Mouse (Mus musculus): ENCODE measurements around the gene Gm20388.
"Not testable (repeated sequence)": the region's sequence is repeated elsewhere in the genome, so short reads cannot be mapped to it uniquely, and the experiment has no call there.

Gene Gm20388

DNA sequence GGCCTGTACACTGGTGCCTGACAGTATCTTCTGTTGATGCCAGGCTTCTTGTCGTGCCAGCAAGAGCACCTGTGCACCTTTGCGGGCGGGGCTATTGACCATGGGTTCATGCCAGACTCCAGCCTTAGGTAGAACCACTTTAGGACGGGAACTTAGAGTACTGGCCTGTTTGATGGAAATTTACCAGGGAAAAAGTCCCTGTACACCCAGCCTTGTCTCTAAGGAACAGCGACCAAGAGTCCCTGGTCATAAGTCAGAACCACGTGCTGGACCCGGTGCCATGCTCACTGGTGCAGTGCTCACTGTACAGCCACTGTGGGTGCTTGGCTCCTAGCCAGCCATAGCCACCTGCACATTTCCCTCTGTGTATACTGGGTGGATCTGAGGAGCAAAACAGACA, 3478.4 kb downstream of the Gm20388 start:
- DNase-seq (ENCODE audit: low spot score) = no peak

DNA sequence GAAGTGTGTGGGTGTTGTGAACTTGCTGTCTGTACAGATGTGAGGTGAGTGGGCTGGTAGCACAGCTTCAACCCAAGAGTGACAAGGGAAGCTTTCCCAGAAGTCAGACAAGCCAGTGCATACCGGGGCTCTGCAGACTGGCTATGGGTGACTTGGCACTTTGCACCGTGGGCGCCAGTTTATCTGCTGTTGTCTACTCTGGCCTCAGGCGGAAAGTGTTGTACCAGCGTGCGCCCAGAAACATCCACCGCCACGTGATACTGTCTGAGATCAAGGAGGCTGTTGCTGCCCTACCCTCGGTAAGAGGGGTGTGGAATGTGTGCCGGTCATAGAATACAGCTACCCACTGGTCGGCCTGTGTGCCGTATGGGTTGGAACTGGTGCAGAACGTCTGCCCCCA, 3487.7 kb downstream of the Gm20388 start:
- DNase-seq (ENCODE audit: low spot score) = no peak

DNA sequence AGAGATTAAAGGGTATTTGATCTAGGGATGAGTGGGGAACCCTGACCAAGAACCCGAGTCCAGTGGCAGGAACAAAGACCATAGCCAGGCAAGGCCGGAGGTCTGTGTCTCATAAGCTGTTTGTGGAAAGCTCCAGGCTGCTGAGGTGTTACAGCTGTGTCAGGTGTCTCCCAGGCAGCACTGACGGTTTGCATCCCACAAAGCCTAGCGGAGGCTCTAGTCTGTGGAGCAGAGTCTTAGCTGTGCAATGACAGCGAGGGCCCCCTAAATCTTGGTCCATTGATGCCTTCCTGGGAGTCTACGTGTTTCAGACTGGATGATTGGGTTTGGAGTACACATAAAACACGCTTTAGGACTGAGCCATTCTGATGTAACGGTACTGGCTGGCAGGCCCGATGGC, 3491.3 kb downstream of the Gm20388 start:
- no peak for DNase-seq (ENCODE audit: low spot score)

DNA sequence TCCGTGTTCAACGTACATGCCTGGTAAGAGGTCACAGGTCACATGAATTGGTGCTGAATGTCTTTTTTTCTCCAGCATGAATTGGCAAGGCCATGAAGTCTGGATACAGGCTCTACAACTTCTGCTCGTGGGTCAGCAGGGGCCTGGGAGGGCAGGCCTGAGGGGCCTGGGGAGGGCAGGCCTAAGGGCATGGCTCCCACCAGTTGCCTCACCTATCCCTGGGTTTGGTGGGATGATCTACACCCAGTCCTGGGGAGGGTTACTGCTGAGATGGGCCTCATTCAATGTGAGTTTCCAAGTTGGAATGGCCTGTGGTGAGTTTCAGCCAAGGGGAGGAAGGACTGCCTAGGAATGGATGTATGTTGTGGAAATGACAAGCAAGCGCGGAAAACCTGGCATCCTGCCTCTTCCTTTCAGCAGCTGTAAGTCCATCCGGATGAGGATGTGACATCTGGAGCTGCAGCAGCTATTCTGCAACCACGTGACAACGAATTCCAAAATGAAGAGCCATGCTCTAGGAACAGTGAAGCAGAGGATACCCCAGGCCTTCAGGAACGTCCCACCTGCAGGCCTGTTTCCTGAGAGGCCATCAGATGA, 3492.2 kb downstream of the Gm20388 start:
- DNase-seq (ENCODE audit: low spot score) = no peak

DNA sequence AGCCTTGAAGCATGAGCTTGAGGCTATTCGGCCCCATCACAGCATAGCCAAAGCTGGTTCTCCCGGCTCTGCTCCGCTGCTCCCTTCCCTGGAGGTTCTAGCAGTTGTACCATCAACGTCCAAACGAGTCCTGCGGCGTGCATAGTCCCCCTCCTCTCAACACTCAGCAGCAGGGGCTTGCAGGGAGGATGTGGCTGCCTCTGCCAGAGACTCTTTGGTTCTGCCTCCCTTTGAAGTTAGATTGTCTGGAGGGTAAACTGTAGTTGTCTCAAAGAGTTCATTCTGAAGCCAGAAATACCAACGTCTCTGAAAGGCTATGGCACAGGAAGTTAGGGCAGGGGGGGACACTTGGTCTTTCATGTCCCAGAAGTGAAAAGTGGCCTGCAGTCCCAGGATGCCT, 3493.9 kb downstream of the Gm20388 start:
- peak; percentile 73 for DNase-seq (ENCODE audit: low spot score)

DNA sequence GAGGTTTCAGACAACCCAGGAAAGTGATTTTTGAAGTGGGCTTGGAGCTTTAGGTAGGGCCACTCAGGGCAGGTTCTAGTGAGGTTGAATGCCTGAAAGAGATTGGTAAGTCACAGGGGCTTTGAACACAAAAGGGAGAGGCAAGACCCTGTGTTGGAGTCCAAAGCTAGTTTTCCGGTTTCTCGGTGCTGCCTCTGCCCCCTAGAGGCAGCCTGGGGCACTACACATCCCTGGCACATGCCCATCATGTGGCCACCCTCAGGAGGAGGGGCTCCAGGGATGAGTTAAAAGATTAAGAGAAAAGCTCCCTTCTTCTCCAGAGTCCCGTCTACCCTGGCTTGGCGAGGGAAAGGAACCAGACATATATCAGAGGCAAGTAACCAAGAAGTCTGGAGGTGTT, 3496.1 kb downstream of the Gm20388 start, which contains the start of gene Mc1r:
Gene Mc1r (plus strand): TSS at position 322 of the 400 bp plus-strand sequence.
- peak; percentile 73 for DNase-seq (ENCODE audit: low spot score)

DNA sequence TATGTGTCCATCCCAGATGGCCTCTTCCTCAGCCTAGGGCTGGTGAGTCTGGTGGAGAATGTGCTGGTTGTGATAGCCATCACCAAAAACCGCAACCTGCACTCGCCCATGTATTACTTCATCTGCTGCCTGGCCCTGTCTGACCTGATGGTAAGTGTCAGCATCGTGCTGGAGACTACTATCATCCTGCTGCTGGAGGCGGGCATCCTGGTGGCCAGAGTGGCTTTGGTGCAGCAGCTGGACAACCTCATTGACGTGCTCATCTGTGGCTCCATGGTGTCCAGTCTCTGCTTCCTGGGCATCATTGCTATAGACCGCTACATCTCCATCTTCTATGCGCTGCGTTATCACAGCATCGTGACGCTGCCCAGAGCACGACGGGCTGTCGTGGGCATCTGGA, 3497.0 kb downstream of the Gm20388 start:
- no peak for DNase-seq (ENCODE audit: low spot score)

DNA sequence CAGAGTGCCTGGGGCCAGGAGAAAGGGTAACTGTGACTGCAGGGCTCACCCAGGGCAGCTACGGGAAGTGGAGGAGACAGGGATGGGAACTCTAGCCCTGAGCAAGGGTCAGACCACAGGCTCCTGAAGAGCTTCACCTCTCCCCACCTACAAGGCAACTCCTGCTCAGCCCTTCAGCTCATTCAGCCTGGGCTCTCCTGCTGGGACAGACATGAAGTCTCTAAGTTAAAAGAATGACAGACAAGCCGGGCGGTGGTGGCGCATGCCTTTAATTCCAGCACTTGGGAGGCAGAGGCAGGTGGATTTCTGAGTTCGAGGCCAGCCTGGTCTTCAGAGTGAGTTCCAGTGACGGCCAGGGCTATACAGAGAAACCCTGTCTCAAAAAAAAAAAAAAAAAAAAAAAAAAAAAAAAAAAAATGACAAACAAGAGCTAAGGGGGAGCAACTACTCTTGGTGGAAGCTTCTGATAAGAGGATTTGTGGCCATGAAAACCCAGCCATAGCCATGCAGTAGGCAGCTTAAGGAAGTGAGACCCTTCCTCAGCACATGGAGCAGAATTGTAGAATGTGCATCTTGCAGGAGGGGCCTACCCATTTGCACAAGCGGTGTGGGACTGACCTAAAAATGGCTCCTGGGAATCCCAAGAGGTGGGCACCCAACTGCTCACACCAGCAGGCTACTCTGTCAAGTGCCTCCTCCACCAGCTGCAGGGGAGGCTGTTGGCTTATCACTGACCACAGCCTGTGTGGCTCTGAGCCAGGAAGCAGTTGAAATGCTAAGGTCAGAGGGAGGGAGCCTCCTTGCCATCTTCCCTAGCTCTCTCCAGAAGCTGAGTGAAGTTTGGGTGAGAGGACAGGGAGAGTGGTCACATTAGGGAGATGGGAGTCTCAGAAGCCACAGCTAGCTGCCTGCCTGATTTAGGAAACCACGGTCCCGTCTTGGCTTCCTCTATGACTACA, 3498.2 kb downstream of the Gm20388 start:
- DNase-seq (ENCODE audit: low spot score) = no peak

DNA sequence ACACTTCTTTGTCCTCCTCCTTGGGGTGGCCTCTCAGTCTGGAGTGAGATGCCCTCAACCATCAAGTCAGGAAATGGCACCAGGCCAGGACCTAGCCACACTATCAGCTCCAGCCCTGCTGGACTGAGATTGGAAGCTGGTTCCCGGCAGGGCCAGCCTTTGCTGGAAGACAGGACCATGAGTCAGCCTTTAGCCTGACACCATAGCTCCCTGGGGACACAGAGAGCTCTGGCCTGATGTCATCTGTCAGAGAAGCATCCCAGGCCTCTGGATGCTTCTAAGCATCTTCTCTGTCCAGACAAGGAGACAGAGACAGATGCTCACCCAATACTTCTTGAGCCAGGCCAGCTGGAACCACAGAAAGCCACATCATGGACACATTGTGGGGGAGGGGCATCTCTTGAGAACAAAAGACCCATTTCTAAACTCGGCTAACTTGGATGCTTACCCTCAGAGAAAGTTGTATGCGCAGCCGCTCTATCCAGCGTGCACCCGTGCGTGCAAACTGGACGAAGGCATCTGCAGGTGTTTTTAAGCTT, 3499.5 kb downstream of the Gm20388 start:
- DNase-seq (ENCODE audit: low spot score) = no peak

DNA sequence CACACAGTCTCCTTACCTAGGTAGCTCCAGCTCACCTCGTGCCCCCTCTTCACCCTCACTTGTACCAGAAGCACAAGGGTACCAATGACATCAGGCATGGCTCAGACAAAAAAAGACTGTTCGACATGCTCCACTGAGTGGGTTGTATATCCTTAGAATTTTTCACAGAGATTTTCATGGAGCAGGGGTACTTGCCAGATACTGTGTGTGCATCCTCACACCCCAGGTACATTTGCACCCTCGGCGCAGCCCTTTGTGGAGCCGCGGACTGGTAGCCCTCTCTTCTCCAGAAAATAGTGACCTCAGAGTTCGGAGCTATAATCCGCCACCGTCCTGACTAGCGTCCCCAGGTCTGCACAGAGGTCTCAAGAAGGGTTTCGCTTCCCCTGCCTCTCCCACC, 3500.1 kb downstream of the Gm20388 start:
- no peak for DNase-seq (ENCODE audit: low spot score)

DNA sequence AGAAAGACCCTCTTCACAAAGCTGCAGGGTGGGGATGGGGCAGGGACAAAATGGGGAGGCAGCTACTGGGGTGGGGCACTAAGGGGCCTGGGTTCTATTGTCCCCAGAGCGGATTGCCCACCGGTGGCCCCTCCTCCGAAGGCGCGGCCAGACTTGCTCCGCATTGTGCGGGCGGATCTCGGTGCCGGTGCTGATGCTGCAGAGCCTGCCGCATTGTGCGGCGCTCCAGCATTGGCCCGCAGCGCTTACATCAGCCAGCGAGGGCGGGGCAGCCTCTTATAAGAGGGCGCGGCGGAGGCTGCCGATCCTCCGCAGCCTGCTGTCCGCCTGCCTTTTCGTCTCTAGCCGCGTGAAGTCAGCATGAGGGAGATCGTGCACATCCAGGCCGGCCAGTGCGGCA, 3500.6 kb downstream of the Gm20388 start, which contains the start of gene Tubb3:
Gene Tubb3 (plus strand): TSS at position 179 of the 400 bp plus-strand sequence.
- DNase-seq (ENCODE audit: low spot score) = peak; percentile 63

DNA sequence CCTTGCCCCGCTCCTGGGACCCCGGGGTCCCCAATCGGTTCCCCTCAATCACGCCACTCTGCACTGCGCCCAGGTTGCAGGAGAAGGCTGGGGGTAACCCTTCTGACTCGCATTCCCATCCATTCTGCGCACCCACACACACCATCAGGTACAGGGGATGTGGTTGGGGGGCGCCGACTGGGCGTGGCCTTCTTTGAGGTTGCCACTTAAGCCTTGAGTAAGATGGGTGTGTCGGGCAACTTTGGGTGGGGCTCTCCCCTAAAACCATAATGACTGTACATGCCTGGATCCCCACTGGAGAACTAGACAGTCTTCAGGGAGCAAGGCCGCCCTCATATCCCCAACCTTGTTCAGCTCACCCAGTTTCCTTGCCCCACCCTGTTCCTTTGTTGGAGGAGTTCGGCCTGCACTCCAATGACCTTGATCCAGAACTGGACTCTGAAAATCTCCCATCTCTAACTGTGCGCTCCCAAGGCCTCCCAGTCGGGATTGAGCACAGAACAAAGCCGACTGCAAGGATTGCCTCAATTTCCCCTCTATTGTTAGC, 3501.2 kb downstream of the Gm20388 start:
- no peak for DNase-seq (ENCODE audit: low spot score)

DNA sequence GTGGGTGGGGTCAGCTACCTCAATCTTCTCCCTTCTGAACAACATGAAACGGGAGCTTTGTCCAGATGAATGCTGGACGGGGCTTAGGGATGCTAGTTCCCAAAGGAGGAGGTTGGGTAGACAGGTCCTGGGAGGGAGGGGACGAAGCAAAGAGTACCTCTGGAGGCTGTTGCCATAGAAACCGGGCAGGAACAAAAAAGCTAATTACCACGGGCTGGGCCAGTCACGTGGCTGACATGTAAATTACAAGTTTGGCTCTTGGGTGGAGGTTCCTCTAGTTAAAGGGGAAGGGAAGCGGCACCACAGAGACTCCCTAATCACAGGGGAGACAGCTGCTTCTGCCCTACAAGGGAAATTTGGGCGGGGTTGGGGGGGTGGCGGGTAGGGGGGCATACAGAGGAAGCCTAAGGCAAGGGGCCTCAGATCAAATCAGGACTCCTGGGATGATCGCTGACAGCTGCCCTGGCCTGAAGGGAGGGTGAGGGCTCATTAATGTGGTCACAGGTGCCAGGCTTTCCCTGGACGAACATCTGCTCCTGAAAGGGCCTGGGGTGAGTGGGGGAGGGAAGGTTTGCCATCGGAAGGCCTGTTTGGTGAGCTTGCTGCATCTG, 3502.0 kb downstream of the Gm20388 start:
- peak; percentile 45 for DNase-seq (ENCODE audit: low spot score)

DNA sequence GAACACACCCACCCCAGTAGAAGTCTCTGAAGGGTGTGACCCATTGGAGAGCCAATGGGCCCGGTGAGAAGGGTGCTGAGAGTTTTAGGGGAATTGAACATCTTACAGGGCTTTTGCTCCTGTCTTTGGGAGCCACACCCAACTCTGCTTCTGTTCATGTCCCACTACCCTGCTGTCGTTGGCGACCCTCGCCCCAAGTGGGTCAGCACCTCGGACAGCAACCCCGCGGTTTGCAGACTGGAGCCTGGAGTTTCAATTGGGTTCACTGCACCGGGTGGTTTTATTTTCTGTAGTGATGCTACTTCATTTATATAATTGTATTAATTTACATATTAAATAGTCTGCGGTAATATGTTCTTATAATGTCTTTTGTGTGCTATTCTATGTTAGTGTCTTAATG, 3503.6 kb downstream of the Gm20388 start:
- DNase-seq (ENCODE audit: low spot score) = no peak

DNA sequence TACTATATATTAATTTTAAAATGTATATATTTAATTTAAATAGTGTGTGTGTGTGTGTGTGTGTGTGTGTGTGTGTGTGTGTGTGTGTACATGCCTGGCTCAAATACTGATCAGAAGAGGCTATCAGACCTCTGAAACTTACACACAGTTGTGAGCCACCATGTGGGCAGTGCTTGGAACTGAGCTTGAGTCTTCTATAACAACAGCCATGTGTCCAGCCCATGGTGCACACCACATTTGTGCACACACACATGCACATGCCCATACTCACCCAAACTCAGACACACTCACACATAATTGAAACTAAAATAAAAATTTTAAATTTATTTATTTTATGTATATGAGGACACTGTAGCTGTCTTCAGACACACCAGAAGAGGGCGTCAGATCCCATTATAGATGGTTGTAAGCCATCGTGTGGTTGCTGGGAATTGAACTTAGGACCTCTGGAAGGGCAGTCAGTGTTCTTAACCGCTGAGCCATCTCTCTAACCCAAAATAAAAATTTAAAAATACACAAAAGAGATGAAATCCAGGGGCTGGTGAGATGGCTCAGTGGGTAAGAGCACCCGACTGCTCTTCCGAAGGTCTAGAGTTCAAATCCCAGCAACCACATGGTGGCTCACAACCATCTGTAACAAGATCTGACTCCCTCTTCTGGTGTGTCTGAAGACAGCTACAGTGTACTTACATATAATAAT, 3504.5 kb downstream of the Gm20388 start:
- not testable (repeated sequence) for DNase-seq (ENCODE audit: low spot score)

DNA sequence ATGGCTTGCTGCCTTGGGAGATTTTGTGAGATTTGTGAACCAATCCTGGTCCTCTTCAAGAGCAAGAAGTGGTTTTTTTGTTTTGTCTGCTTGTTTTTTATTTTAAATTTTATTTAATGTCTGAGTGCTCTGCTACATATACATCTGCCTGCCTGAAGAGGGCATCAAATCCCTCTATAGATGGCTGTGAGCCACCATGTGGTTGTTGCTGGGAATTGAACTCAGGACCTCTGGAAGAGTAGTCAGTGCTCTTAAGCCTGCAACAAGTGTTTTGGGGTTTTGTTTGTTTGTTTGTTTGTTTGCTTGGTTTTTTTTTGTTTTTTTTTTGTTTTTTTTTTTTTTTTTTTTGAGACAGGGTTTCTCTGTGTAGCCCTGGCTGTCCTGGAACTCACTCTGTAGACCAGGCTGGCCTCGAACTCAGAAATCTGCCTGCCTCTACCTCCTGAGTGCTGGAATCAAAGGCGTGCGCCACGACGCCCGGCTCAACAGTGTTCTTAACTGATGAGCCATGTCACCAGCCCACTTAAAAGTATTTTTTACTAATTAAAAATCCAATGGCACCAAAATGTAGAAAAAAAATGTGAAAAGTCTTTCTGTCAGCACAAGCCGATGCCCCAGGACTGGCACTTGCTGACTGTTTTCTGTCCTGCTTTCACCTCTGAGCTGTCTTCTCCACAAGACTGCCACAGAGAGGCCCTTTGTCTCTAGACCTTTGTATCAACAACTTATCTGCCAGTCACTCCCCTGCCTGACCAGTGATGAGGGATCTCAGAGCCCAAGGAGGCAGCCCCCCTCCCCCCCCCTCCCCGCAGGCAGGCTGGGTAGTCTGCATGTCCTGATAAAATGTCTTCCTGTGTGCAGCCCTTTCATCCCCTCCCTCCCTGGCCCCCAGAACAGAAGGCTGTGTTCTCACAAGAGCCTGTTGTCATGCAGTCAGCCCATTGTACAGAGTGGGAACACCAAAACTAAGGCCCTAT, 3505.6 kb downstream of the Gm20388 start:
- peak; percentile 58 for DNase-seq (ENCODE audit: low spot score)

DNA sequence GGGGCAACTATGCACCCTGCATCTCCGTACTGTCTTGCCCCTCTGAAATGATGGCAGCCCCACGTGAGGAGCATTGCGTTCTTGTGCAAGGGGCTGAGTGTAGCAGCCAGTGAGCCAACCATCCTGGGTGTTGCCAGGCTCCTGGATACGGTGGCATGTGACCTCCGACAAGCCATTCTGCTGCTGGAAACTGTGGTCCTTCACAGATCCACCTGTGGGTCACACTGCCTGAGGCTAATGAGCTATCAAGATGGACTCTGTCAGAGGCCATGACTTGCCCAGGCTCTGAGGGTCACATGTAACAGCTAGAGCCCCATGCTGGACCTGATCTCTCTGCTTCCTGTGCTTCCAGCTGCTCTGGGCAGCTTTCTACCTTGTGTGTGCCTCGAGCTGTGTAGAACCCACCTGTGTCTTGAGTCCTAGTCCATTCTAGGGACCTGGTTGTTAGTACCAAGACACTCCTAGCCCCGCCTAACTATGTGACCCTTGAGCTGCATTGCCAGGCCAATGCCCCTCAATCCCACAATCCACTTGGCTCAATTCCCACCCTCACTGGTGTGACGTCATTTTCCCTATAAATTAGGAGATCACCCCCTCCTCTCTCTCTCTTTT, 3506.4 kb downstream of the Gm20388 start:
- no peak for DNase-seq (ENCODE audit: low spot score)

DNA sequence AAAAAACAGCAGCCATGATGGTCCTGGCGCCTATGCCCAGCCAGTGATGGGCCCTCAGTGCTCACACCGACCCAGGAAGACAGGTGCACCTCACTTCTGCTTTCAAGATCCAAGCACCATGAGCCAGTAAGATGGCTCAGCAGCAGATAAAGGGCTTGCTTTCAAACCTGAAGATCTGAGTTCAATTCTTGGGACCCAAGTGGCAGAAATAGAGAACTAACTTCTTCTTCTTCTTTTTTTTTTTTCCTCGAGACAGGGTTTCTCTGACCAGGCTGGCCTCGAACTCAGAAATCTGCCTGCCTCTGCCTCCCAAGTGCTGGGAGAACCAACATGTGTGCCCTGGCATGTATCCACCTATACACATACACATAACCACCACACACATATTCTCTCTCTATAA, 3509.1 kb downstream of the Gm20388 start:
- no peak for DNase-seq (ENCODE audit: low spot score)

DNA sequence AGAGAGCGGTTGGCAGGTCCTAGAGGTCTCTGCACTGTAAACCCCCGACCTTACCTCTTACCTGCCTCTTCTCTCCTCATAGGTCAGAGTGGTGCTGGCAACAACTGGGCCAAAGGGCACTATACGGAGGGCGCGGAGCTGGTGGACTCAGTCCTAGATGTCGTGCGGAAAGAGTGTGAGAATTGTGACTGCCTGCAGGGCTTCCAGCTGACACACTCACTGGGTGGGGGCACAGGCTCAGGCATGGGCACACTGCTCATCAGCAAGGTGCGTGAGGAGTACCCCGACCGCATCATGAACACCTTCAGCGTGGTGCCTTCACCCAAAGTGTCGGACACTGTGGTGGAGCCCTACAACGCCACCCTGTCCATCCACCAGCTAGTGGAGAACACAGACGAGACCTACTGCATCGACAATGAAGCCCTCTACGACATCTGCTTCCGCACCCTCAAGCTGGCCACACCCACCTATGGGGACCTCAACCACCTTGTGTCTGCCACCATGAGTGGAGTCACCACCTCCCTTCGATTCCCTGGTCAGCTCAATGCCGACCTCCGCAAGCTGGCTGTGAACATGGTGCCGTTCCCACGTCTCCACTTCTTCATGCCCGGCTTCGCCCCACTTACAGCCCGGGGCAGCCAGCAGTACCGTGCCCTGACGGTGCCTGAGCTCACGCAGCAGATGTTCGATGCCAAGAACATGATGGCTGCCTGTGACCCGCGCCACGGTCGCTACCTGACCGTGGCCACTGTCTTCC, 3510.1 kb downstream of the Gm20388 start:
- DNase-seq (ENCODE audit: low spot score) = no peak

Measured in T-cell, adult 2 months (primary cell).